ENCODE assay signal across 9 mouse cellular contexts in the genomic region with DNA sequence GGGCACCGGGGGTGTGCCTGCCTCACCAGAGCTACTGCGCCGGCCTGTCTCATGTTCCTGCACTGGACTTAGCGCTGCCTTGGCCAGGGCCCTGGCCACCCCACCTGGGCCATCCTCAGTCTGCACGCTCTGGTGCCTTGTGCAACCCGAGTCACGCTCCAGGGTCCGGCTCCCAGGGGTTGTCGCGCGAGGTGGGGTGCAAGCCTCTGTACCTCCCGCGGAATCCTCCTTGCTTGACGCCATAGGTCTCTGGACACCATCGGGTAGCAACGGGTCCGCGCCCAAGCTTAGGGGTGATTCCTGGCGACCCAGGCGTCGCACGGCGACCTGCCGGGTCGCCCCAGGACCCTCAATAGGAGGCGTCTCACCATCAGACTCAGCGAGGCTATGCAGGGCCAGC. TPM values are rescaled to one million over a fixed set of nuclear protein-coding genes. Genes with fewer than 3 reads are reported as not detected.
DNase-seq lines count a peak whose midpoint lies in the region; ATAC-seq and TF ChIP-seq lines count a peak whose summit lies in the region.
"Had no signal": no experiment of that assay in that cellular context is flagged by ENCODE, and none has a peak within 500 bp of the region (broad histone marks: within the 10 kb centered on the region; RNA-seq: fewer than 3 reads in every experiment).

No protein-coding gene starts in this region.

- H3K9ac ChIP-seq in heart, adult 2 months (ENCODE audit: low read depth, low read length), result no peak overlapping the region
- no peak overlapping the region for H3K9ac ChIP-seq in embryonic facial prominence, embryonic 14.5 days (ENCODE audit: low read depth, low read length)
- H3K9ac ChIP-seq in limb, embryonic 12.5 days (replicated peaks), result peak overlapping the region; percentile 42; the same call in 1 of the 2 replicates

- no peak for TF ChIP-seq POLR2A in heart, adult 2 months (IDR thresholded peaks at IDR 0.05; ENCODE audit: insufficient read depth, low read depth, low read length)

- H3K79me2 ChIP-seq in heart, adult 2 months (replicated peaks; ENCODE audit: control insufficient read depth, insufficient read depth, low read length), result no peaks in the 10 kb centered on the region

- H3K27me3 ChIP-seq in heart, adult 2 months (ENCODE audit: control insufficient read depth, insufficient read depth, low read length), result peaks cover 4% of the 10 kb centered on the region
- peaks cover 23% of the 10 kb centered on the region for H3K27me3 ChIP-seq in E14TG2a.4 (ENCODE audit: insufficient read depth, low read length)
- peaks cover 34% of the 10 kb centered on the region for H3K27me3 ChIP-seq in embryonic facial prominence, embryonic 14.5 days (replicated peaks; ENCODE audit: control insufficient read depth, insufficient read depth, low read length)
- H3K27me3 ChIP-seq in limb, embryonic 12.5 days, result peaks cover 80% of the 10 kb centered on the region

- H3K4me3 ChIP-seq in heart, adult 2 months, result peak overlapping the region; percentile 54
- peak overlapping the region; percentile 85 for H3K4me3 ChIP-seq in E14TG2a.4 (replicated peaks; ENCODE audit: low read length)
- peak overlapping the region; percentile 49 for H3K4me3 ChIP-seq in embryonic facial prominence, embryonic 14.5 days (ENCODE audit: low read depth, low read length)
- peak overlapping the region; percentile 47 for H3K4me3 ChIP-seq in limb, embryonic 12.5 days (replicated peaks)

- no peaks in the 10 kb centered on the region for H3K9me3 ChIP-seq in E14TG2a.4 (ENCODE audit: low read length)
- peaks cover 5% of the 10 kb centered on the region; the same call in 1 of the 2 replicates for H3K9me3 ChIP-seq in embryonic facial prominence, embryonic 14.5 days (ENCODE audit: control insufficient read depth, low read length)
- peaks cover 8% of the 10 kb centered on the region for H3K9me3 ChIP-seq in limb, embryonic 12.5 days

- intact Hi-C loops in heart, adult 2 months (cut with DNase I), result no loop called here
- intact Hi-C loops in heart, postnatal 25 days (cut with DNase I), result loop anchor here (5.0 kb wide), 1 partner anchor 80 kb away; the partner anchor contains the start of gene Hook2
- intact Hi-C loops in left cerebral cortex, postnatal 14 days (cut with DNase I), result no loop called here

- no peak for DNase-seq in heart, adult 2 months
- DNase-seq in heart, postnatal 25 days (ENCODE audit: low spot score), result no peak
- no peak for DNase-seq in embryonic facial prominence, embryonic 14.5 days (ENCODE audit: low spot score)
- DNase-seq in adrenal gland, postnatal 14 days, result no peak
- DNase-seq in left cerebral cortex, postnatal 14 days (ENCODE audit: low spot score in 2 of 2), result no peak
- no peak for DNase-seq in thymus, adult 18-20 months

- no peak for ATAC-seq in embryonic facial prominence, embryonic 14.5 days (ENCODE audit: low read depth)
- no peak for ATAC-seq in limb, embryonic 12.5 days (ENCODE audit: insufficient number of reproducible peaks, insufficient read depth, low FRiP score, low TSS enrichment, low read depth)

- H3K27ac ChIP-seq in heart, adult 2 months, result no peak overlapping the region
- H3K27ac ChIP-seq in embryonic facial prominence, embryonic 14.5 days (replicated peaks; ENCODE audit: low read depth, low read length), result no peak overlapping the region
- H3K27ac ChIP-seq in limb, embryonic 12.5 days, result no peak overlapping the region

- no peaks in the 10 kb centered on the region for H3K36me3 ChIP-seq in heart, adult 2 months (ENCODE audit: control insufficient read depth, insufficient read depth, low read length)
- H3K36me3 ChIP-seq in E14TG2a.4 (ENCODE audit: insufficient read depth, low read length), result peaks cover 56% of the 10 kb centered on the region
- no peaks in the 10 kb centered on the region for H3K36me3 ChIP-seq in embryonic facial prominence, embryonic 14.5 days (ENCODE audit: control insufficient read depth, insufficient read depth, low read length)
- peaks cover 4% of the 10 kb centered on the region; the same call in 1 of the 2 replicates for H3K36me3 ChIP-seq in limb, embryonic 12.5 days

- 40% methylated on average over 27 of the region's 27 CpGs for WGBS in heart, adult 2 months
- WGBS in embryonic facial prominence, embryonic 14.5 days, result 20% methylated on average over 25 of the region's 27 CpGs
- 20% methylated on average over 27 of the region's 27 CpGs for WGBS in limb, embryonic 12.5 days

- TF ChIP-seq EP300 in heart, adult 2 months (IDR thresholded peaks at IDR 0.05; ENCODE audit: insufficient read depth, low read depth, low read length), result no peak

- H3K4me1 ChIP-seq in heart, adult 2 months (ENCODE audit: control insufficient read depth, insufficient read depth, low read length), result peaks cover 1% of the 10 kb centered on the region; the same call in 1 of the 2 replicates
- H3K4me1 ChIP-seq in E14TG2a.4 (replicated peaks; ENCODE audit: low read depth, low read length), result peaks cover 75% of the 10 kb centered on the region
- peaks cover 9% of the 10 kb centered on the region; the same call in 1 of the 2 replicates for H3K4me1 ChIP-seq in embryonic facial prominence, embryonic 14.5 days (ENCODE audit: control insufficient read depth, insufficient read depth, low read length)
- peaks cover 24% of the 10 kb centered on the region for H3K4me1 ChIP-seq in limb, embryonic 12.5 days (replicated peaks)

- peak overlapping the region; percentile 70 for H3K4me2 ChIP-seq in embryonic facial prominence, embryonic 14.5 days (ENCODE audit: low read depth, low read length)
- H3K4me2 ChIP-seq in limb, embryonic 12.5 days, result peak overlapping the region; percentile 91

- TF ChIP-seq CTCF in heart, adult 2 months (IDR thresholded peaks at IDR 0.05), result no peak
- TF ChIP-seq CTCF in E14TG2a.4 (conservative IDR thresholded peaks at IDR 0.05; ENCODE audit: low read length), result no peak

RNA-seq across cellular contexts. Expression of gene Dnase2a, which starts 4.0 kb away (rescaled TPM):
- 1 to 10 TPM; 6.5 to 9.6 TPM for total RNA-seq in heart, adult 2 months (2021)
- polyA plus RNA-seq in heart, adult 2 months (2012; rRNA removed), result 9.2 and 10.9 TPM in 2 replicates
- total RNA-seq in heart, postnatal 25 days (2021), result 1 to 10 TPM; 7.7 to 7.9 TPM
- polyA plus RNA-seq in embryonic facial prominence, embryonic 14.5 days (2014; fragmentation: Nextera tagmentation; extraction: Ambion mirVana), result 10.1 and 11.5 TPM in 2 replicates
- polyA plus RNA-seq in limb, embryonic 12.5 days (2016; fragmentation: Nextera tagmentation; extraction: Ambion mirVana), result 12.8 and 14.0 TPM in 2 replicates
- total RNA-seq in adrenal gland, postnatal 14 days (2021), result 8.3 and 11.0 TPM in 2 replicates
- total RNA-seq in left cerebral cortex, postnatal 14 days (2021), result 1 to 10 TPM; 2.9 TPM

RNA-seq across cellular contexts. Expression of gene Klf1, which starts 10.7 kb away (rescaled TPM):
- total RNA-seq in heart, adult 2 months (2021), result under 1 TPM in 1 of 2 experiments, not detected in 1; 0.16 TPM
- polyA plus RNA-seq in heart, adult 2 months (2012; rRNA removed), result 0.08 and 0.23 TPM in 2 replicates
- total RNA-seq in heart, postnatal 25 days (2021), result not detected
- 2.1 and 2.2 TPM in 2 replicates for polyA plus RNA-seq in embryonic facial prominence, embryonic 14.5 days (2014; fragmentation: Nextera tagmentation; extraction: Ambion mirVana)
- polyA plus RNA-seq in limb, embryonic 12.5 days (2016; fragmentation: Nextera tagmentation; extraction: Ambion mirVana), result 4.3 and 5.1 TPM in 2 replicates
- total RNA-seq in adrenal gland, postnatal 14 days (2021), result 0.56 and 5.1 TPM in 2 replicates
- not detected for total RNA-seq in left cerebral cortex, postnatal 14 days (2021)

RNA-seq across cellular contexts. Expression of gene Gcdh, which starts 18.7 kb away (rescaled TPM):
- total RNA-seq in heart, adult 2 months (2021), result 10 to 100 TPM; 71.5 to 89.9 TPM
- polyA plus RNA-seq in heart, adult 2 months (2012; rRNA removed), result 134 and 148 TPM in 2 replicates
- 10 to 100 TPM; 63.1 to 68.2 TPM for total RNA-seq in heart, postnatal 25 days (2021)
- polyA plus RNA-seq in embryonic facial prominence, embryonic 14.5 days (2014; fragmentation: Nextera tagmentation; extraction: Ambion mirVana), result 27.3 and 33.2 TPM in 2 replicates
- polyA plus RNA-seq in limb, embryonic 12.5 days (2016; fragmentation: Nextera tagmentation; extraction: Ambion mirVana), result 42.8 and 44.9 TPM in 2 replicates
- 55.4 and 84.8 TPM in 2 replicates for total RNA-seq in adrenal gland, postnatal 14 days (2021)
- 10 to 100 TPM; 36.5 to 38.9 TPM for total RNA-seq in left cerebral cortex, postnatal 14 days (2021)

RNA-seq across cellular contexts. Expression of gene Mast1, which starts 24.8 kb away (rescaled TPM):
- under 1 TPM; 0.07 to 0.10 TPM for total RNA-seq in heart, adult 2 months (2021)
- 0.16 and 0.18 TPM in 2 replicates for polyA plus RNA-seq in heart, adult 2 months (2012; rRNA removed)
- under 1 TPM; 0.08 to 0.14 TPM for total RNA-seq in heart, postnatal 25 days (2021)
- polyA plus RNA-seq in embryonic facial prominence, embryonic 14.5 days (2014; fragmentation: Nextera tagmentation; extraction: Ambion mirVana), result 3.4 and 3.6 TPM in 2 replicates
- polyA plus RNA-seq in limb, embryonic 12.5 days (2016; fragmentation: Nextera tagmentation; extraction: Ambion mirVana), result 0.33 and 0.60 TPM in 2 replicates
- 1.2 and 3.1 TPM in 2 replicates for total RNA-seq in adrenal gland, postnatal 14 days (2021)
- 100 to 1,000 TPM; 139 to 146 TPM for total RNA-seq in left cerebral cortex, postnatal 14 days (2021)

RNA-seq across cellular contexts. Expression of gene Rtbdn, which starts 34.4 kb away (rescaled TPM):
- total RNA-seq in heart, adult 2 months (2021), result not detected
- not detected in 2 replicates for polyA plus RNA-seq in heart, adult 2 months (2012; rRNA removed)
- not detected for total RNA-seq in heart, postnatal 25 days (2021)
- 0.20 TPM in 1 of 2 replicates, not detected in the other for polyA plus RNA-seq in embryonic facial prominence, embryonic 14.5 days (2014; fragmentation: Nextera tagmentation; extraction: Ambion mirVana)
- polyA plus RNA-seq in limb, embryonic 12.5 days (2016; fragmentation: Nextera tagmentation; extraction: Ambion mirVana), result 0.34 and 0.58 TPM in 2 replicates
- total RNA-seq in adrenal gland, postnatal 14 days (2021), result not detected in 2 replicates
- total RNA-seq in left cerebral cortex, postnatal 14 days (2021), result 1 to 10 TPM; 1.6 to 2.1 TPM
- total RNA-seq: gastrocnemius, postnatal 14 days had no signal
